Comparison of ENCODE assay signal across 8 mouse cellular contexts in the genomic region with DNA sequence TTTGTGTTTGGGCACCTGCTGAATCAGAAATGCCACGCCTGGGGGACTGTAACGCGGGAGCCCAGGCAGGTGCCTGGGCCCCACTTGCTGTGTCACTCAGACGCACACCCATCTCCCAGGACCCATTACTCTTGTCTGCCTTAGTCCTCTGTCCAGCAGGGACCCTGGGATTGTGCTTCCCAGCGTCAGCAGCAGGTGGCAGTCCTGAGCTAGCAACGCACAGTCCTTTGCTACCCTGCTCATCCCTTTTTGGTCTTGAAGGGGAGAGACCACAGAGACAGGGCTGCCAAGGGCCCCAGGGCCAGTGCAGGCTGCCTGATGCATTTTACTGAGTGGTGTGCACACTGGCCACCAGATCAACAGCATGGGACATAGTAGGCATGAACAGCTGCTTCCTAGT. TPM values are rescaled to one million over a fixed set of nuclear protein-coding genes. Genes with fewer than 3 reads are reported as not detected.
DNase-seq lines count a peak whose midpoint lies in the region; TF ChIP-seq lines count a peak whose summit lies in the region.

No protein-coding gene starts in this region.

- H3K9me3 ChIP-seq in heart, embryonic 10.5 days, result no peaks in the 10 kb centered on the region

- H3K79me2 ChIP-seq in myocyte (ENCODE audit: control insufficient read depth, insufficient read depth), result no peaks in the 10 kb centered on the region

- H3ac ChIP-seq in myocyte (ENCODE audit: control insufficient read depth, insufficient read length), result no peak overlapping the region

- H3K27me3 ChIP-seq in heart, embryonic 10.5 days (ENCODE audit: insufficient read depth, poor library complexity, severe bottlenecking), result peaks cover 7% of the 10 kb centered on the region; the same call in 1 of the 2 replicates
- H3K27me3 ChIP-seq in myocyte (ENCODE audit: control insufficient read depth, insufficient read depth, insufficient read length), result no peaks in the 10 kb centered on the region

- no peak overlapping the region for H3K4me3 ChIP-seq in heart, embryonic 10.5 days
- no peak overlapping the region for H3K4me3 ChIP-seq in myocyte

- peak; percentile 48 to 88 for DNase-seq in heart, adult 18-20 months
- DNase-seq in heart, embryonic 10.5 days (ENCODE audit: low spot score), result no peak
- DNase-seq in cerebellum, adult 9-10 months, result peak; percentile 58
- peak; percentile 45 for DNase-seq in gastrocnemius, adult 18-20 months (ENCODE audit: low spot score)
- DNase-seq in kidney, adult 8-10 months, result peak; percentile 59 to 87
- peak; percentile 66 for DNase-seq in liver
- peak; percentile 92 for DNase-seq in testis, postnatal 10 days (ENCODE audit: low spot score)

- WGBS in heart, embryonic 10.5 days, result 11% methylated on average over 6 of the region's 6 CpGs

- no peaks in the 10 kb centered on the region for H3K36me3 ChIP-seq in heart, embryonic 10.5 days
- no peaks in the 10 kb centered on the region for H3K36me3 ChIP-seq in myocyte (ENCODE audit: control insufficient read depth, insufficient read depth)

- no peak overlapping the region for H3K4me2 ChIP-seq in myocyte (ENCODE audit: low read depth)

- H3K27ac ChIP-seq in heart, embryonic 10.5 days, result no peak overlapping the region

- no peaks in the 10 kb centered on the region for H3K4me1 ChIP-seq in heart, embryonic 10.5 days

- no peak for TF ChIP-seq POLR2A in myocyte (IDR thresholded peaks at IDR 0.05; ENCODE audit: insufficient read length, low read depth)

TF ChIP-seq in myocyte, 11 proteins besides CTCF, POLR2A, EP300 and RAD21:
- TF ChIP-seq REST (IDR thresholded peaks at IDR 0.05; ENCODE audit: insufficient read depth, insufficient read length) (peak; percentile 28), TCF12 (IDR thresholded peaks at IDR 0.05; ENCODE audit: insufficient read depth, poor library complexity, severe bottlenecking) (no peak)
TF ChIP-seq in myocyte: peak in this region for 1.

RNA-seq across cellular contexts. Expression of a gene that starts 28.8 kb away (rescaled TPM):
- 1 to 10 TPM in 1 of 2 experiments, under 1 TPM in 1; 0.17 to 4.3 TPM for total RNA-seq in heart, adult 18-20 months (2021)
- 1.5 and 1.7 TPM in 2 replicates for polyA plus RNA-seq in heart, embryonic 10.5 days (2016; fragmentation: Nextera tagmentation; extraction: Ambion mirVana)
- not detected for total RNA-seq in gastrocnemius, adult 18-20 months (2021)
- polyA plus RNA-seq in myocyte (2012; fragmentation: generic; extraction: Trizol), result 0.04 TPM
